Mouse (Mus musculus) G1E-ER4 (cell line): Measurements from ENCODE around the gene Zfp296. TPM values are rescaled to one million over a fixed set of nuclear protein-coding genes. Genes with fewer than 3 reads are reported as not detected.

Source experiments
- GATA1 ChIP-seq: IDR thresholded peaks from one replicate; pipeline ENCODE4 v1.8.0; 2012; ENCODE audit warnings: low read length, inconsistent platforms
- polyA plus RNA-seq: library from polyadenylated mRNA; stranded (reverse); fragments of >175 nt; gene quantifications from 2 replicates; pipeline ENCODE4 v1.2.3, GENCODE M21; 2012

Gene Zfp296
- polyA plus RNA-seq, 1 experiment, result 3.0 TPM

DNA sequence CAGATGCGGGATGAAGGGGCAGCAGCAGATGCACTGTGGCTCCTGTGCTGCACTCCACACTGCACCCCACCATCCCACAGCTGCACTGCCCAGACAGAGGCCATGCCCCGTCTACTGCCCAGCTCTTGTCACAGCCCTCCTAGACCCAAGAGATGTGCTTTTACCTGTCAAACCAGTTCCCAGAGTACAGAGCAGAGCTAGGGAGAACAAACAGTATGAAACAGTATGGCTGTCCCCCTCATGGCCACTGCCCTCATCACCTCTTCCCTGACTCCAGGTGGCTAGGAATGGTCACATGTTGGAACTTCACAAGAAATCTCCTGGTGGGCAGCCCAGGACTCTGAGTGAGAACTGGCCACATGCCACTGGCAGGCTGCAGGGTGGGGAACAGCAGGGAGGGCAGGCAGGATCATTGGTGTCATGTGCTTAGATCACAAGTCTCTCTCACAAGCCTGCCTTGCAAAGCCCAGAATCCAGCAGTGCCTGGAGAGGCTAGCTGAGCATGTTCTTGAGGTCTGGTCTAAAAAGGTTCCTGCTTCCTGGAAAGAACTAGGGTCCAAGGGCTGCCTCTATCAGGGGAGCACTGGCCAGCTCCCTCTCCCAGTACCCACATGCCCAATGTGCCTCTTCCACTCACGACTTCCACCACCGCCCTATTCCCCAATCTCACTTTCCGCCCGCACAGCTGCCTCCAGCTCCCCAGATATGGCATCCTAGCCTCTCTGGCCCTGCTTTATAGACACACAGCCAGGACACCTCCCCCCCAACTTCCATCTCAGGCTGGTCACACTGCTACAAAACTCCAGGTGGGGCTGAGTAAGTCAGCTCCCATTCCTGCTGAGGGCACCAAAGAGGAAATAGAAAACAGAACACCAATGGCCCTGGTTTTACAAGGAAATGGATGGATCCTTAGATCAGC, 18.8 kb upstream of the Zfp296 start:
- TF ChIP-seq GATA1, result no peak

DNA sequence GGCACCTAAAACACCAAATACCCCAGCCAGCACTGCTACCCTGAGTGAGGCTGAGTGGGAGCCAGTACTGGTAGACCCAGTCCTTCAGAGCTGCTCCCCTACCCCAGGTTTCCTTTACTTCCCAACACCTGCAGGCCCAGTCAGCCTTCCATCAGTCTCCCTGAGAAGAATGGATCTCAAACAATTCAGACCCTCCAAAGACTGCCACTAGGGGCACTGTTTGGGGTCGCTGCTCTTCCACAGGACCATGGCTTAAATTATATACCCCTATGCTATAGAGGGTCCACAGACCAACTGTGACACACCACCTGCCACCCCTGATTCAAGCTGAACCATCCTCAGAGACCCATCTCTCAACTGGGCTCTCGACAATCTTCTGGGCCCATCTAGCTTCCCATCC, 18.1 kb upstream of the Zfp296 start:
- TF ChIP-seq GATA1, result no peak

DNA sequence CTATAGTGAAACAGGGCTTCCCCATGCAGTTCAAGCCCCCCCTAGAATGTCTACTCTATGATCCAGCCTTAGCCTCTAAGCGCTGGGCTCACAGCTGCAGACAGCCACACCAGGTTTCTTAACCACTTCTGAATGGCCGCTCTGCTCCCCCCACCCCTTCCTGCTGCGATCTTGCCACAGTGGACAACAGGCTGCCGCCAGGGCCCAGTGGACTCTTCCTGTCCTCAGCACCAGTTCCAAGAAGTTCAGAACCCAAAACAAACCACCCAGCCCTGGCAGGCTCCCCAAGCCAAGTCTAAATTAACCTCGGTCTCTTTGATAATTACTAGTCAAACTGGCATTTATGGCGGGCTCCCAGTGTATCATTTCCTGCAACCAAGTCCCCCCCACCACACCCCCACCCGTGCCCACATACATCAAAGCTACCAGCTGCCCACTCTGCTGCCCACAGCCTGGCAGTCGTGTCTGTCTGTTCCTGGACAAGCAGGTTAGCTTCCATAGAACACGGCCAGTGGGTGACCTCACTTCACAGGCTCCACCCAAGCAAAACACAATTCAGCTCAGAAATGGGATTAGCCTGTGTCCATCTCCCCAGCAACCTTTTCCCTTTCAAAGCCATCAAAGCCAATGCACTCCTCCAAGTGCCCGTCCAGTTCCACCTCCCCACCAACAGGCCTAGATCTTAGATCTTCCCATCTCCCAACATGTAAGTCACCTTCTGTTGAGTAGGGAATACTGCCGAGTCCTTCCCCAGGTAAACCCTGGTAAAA, 16.4 kb upstream of the Zfp296 start:
- no peak for TF ChIP-seq GATA1

DNA sequence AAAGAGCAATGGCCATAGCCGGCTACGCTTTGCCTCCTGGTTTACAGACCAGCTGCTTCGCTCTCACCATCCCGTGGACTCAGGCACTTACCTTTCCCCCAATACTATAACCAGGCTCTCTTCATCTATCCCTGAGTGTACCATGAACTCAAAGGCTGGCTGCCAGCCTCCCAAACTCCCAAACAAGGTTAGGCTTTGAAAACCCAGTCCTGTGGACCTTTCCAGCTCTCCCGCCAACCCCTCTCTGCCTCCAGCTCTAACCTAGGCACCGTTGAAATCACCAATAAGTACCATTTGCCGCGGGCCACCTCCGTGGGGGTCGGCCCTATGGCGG, 15.7 kb upstream of the Zfp296 start:
- TF ChIP-seq GATA1, result no peak

DNA sequence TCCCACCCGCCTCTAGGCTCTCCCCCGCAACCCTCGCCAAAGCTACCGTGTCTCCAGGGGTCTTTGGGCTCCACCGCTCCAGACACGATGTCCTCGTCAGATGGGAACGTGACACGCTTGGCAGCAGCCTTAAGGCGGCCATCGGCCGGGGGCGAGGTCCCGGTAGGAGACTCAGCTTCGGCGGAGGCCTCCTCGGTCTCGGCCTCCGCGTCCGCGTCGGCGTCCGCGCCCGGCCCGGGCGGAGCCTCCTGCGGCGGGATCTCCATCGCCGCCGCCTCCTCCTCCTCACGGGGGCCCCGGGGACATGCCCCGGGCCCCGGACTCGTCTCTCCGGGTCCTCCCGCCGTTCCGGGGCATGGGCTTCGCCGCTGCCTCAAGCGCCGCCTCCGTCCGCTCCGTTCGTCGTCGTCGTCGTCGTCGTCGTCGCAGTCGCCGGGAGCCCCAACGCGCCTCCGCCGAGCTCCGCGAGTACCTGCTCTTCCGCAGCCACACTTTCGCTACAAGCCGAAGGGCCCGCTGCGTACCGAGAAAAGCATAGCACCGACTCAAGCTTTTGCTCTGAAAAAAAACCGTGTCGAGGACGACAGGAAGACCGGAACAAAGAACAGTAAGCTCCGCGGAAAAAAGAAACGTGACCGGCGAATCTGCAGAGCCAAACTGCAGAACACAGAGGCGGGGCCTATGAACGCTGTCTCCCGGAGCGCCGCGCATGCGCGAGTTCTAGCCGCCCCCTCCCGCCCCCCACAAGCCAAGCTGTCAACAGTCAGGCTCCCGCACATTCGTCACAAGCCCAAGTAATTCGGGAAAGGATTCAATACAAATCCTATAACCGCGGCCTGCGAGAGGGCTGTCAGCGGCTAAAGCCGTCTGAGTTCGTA, 15.1 kb upstream of the Zfp296 start:
- no peak for TF ChIP-seq GATA1

DNA sequence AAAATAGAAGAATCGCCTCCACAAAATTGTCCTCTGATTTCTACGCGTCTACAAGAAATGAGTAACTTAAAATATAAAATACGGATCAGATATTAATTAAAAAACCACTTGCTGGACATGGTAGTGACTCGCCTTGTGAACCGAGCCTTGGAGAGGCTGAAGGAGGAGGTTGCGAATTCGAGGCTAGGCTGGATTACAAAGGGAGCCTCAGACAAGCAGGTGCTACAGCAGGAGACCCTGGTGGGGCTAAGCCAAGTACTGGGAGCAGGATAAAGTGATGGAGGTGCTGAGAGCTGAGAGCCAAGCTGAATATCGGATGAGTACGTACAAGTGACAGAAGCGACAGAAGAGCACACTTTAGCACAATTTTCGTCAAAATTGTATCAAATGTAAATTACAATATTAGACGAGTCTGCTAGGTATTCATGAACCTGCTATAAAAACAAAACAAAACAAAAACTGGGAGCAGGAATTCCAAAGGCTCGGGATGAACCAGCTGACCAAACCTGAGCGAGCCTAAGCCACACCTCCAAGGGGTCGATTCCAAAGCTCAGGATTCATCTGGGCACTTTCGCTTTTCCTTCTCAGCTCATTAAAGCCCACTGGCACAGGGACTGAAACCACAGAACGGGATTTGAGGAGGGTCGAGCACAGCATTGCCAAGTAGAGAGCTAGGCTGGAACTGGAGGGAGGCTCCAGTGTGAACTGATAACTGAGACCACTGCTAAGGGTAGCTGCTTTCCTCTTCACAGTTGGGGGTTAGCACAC, 14.3 kb upstream of the Zfp296 start, which contains the start of gene Ppp1r37:
Gene Ppp1r37 (minus strand): TSS at position 434 of the 768 bp plus-strand sequence.
- TF ChIP-seq GATA1, result no peak

DNA sequence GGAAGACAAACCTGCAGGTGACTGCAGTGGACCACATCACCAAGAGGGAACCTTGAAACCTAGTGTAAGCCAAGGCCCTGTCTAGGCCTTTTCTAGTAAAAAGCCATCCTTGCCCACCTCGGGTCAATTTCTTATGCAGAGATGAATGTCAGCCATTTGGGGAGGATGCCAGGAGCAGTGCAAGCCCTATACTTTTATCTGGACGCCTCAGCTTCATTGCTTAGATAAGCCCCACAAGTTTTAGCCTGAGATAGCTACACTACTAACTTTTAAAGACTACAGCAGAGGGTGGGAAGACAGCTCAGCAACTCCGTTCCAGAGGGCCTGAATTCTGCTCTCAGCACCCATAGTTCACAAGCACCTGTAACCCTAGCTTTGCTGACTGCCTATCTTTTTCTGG, 13.2 kb upstream of the Zfp296 start:
- no peak for TF ChIP-seq GATA1

DNA sequence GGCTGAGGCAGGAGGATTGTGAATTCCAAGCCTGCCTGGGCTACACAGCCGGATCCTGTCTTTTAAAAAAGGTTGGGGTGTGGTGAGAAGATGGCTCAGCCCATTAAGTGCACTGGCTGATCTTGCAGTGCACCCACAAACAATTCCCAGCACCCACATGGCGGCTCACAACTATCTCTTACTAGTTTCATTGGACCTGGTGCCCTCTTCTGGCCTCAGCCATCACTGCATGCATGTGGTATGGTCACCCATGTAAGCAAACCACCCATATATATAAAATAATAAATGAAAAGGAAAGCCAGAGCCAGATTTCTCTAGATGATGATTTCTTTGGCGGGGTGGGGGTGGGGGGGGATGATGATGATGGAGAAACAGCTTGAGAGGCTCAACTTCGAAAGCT, 12.6 kb upstream of the Zfp296 start:
- no peak for TF ChIP-seq GATA1

DNA sequence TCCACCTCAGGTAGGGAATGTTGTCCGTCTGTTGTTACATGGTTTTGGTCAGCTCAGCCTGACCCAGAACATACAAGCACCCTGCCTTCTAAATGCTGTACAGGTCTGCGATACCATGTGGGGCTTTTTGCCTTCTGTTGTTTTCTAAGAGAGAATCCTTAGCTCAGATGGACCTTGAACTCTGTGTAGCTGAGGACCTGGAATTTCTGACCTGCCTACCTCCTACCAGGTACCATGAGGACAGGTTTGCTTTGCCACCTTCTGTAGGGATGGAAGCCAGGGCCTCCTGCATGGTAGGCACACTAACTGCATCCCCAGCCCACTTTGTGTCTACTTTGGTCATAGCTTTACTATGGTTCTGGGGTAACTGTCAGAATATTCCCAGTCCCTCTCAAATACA, 11.3 kb upstream of the Zfp296 start:
- TF ChIP-seq GATA1, result no peak

DNA sequence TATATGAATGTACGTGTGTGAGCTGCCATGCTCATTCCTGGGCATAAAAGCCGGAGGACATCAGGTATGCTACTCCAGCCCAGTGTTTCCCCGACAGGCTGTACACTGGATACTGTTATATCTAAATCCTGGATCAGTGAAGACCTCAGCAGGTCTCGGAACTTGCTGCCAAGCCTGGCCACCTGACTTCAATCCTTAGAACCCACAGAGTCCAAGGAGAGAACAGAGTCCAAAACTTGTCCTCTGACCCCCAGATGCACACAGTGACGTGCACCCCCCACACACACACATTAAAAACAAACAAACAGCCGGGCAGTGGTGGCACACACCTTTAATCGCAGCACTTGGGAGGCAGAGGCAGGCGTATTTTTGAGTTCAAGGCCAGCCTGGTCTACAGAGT, 9.7 kb upstream of the Zfp296 start:
- no peak for TF ChIP-seq GATA1

DNA sequence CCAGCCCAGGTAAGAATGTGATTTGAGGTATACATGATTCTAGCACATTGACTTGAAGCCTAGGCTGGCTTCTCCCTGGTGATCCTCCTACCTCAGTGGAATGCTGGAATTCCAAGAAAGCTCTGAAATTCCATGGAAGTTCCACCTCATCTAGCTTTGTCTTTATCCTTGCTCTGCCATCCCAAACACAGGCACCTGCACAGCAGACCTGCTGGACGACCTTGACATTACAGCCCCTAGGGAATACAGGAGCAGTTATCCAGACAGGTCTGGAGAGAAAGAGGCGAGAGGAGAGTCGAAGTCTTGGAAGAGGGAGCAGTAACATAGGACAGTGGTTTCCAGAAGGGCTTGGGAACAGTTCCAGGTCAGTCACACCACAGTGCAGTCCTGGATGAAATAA, 7.4 kb upstream of the Zfp296 start:
- no peak for TF ChIP-seq GATA1

DNA sequence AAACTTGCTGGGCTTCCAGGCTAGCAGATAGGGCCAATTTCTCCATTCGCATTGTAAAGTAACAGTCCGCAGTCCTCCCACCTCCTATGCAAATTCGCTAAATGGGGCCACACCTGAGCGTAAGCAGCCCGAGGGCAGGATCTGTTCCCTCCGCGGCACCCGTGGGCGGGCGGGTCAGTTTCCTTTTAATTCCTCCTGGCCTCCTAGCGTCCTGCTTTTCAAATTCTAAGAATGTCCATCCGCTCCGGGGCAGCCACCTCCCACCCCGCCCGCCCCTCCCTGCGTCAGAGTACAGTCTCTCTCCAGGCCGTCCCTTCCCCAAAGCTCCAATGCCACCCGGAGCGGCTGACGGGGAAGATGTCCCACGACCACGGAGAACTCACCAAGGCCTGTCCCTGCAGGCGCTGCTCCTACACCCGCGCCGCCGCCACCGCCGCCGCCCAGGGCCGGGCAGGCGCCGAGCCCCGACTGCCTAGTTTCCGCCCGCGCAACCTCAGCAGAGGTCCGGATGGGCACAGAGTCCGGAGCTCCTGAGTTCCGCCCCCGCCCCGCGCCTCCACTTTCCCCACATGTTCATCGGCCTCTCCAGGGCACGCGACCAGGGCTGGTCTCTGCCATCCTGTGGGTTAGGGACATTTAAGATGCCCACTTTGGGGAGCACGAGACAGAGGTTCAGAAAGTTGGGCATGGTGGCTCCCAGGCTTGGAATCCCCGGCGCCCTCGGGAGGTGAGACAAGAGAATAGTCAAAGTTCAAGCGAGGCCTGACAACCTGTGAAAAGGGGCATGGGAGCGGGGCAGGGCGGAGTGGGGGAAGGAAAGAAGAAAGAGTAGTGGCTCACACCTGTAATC, 3.9 kb upstream of the Zfp296 start:
- no peak for TF ChIP-seq GATA1

DNA sequence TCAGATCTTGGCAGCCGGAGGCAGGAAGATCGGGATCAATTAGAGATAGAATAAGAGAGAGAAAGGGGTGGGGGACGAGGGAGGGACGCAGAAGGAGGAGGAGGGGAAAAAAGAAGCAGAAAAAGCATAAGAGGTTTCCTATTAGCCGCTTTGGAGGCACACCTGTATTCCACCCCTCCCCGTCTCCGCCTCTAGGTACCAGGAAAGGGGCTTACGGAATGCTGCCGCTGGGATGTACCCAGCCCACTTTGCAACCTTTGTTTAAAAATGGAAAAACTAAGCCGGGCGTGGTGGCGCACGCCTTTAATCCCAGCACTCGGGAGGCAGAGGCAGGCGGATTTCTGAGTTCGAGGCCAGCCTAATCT, 3.3 kb upstream of the Zfp296 start:
- TF ChIP-seq GATA1, result no peak

DNA sequence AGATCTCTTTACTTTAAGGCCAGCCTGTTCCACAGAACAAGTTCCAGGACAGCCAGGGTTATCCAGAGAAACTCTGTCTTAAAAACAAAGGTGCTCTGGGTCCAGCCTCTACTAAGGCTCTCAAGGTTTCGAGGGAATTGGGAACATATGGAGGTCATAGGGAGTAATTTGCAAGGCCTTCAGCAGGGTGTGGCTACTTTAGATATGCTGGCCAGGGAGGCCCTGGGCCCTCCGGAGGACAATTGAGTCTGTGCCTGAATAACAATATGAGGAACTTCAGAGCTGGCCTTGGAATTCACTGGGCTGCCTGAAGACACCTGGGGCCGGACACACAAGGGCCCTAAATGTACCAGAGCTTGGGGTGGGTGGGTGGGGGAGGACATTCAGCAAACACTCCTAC, 1.5 kb upstream of the Zfp296 start:
- no peak for TF ChIP-seq GATA1

DNA sequence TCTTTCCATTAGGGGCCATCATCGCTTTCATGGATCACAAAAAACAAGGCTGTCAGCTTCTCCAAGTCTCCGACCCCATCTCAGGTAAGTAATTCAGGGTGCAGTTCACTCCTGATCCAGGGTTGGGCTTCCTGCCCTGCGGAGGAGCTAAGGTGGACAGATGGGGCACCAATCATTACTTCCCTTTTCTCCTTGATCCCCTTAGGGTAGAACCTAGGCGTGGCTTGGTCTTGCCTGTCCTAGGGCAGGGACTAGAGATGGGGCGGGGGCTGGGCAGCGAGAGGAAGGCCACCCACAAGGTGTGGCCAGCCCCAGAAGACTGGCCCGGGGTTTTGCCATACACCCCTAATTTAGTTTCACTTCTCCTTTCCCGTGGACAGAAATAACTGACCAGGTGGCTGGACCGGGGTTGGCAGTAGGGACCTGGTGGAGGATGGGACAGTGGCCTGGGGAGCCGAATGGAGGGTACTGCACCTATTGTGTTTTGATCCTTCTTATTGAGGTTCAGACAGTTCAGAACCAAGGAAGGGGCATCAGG, 859 bp downstream of the Zfp296 start:
- TF ChIP-seq GATA1, result no peak
